Mouse (Mus musculus) T-cell, adult 2 months (primary cell): ENCODE measurements around the gene Ube2d2b.
A peak's percentile ranks its signal among the peaks of the same experiment; 100 is the strongest.

Source experiments
- DNase-seq: peaks from one replicate; pipeline ENCODE4 v3.0.0; 2022; ENCODE audit warnings: low spot score

Ube2d2b gene

GRCm38 (mm10) chr5:107829998-107830560 is at the start of gene Ube2d2b:
Gene Ube2d2b, plus strand, starts transcription at chr5:107830099.
- no peak for DNase-seq

GRCm38 (mm10) chr5:107782360-107782759 is 47.5 kb upstream of the Ube2d2b start:
- no peak for DNase-seq

GRCm38 (mm10) chr5:107787682-107788443 is 42.0 kb upstream of the Ube2d2b start:
- no peak for DNase-seq

GRCm38 (mm10) chr5:107789492-107789891 is 40.4 kb upstream of the Ube2d2b start:
- DNase-seq: no peak

- DNase-seq: no peak
Observed at GRCm38 (mm10) chr5:107791966-107792365, 37.9 kb upstream of the Ube2d2b start.

GRCm38 (mm10) chr5:107792516-107792915 is 37.4 kb upstream of the Ube2d2b start:
- no peak for DNase-seq

GRCm38 (mm10) chr5:107793258-107793657 is 36.6 kb upstream of the Ube2d2b start:
- DNase-seq: no peak

GRCm38 (mm10) chr5:107793927-107794326 is 36.0 kb upstream of the Ube2d2b start:
- DNase-seq: no peak

GRCm38 (mm10) chr5:107798290-107798689 is 31.6 kb upstream of the Ube2d2b start:
- DNase-seq: no peak

- no peak for DNase-seq
Observed at GRCm38 (mm10) chr5:107801234-107801633, 28.7 kb upstream of the Ube2d2b start.

GRCm38 (mm10) chr5:107802621-107803020 is 27.3 kb upstream of the Ube2d2b start:
- DNase-seq: no peak

GRCm38 (mm10) chr5:107807496-107807895 is 22.4 kb upstream of the Ube2d2b start:
- DNase-seq: no peak

GRCm38 (mm10) chr5:107814651-107815050 is 15.2 kb upstream of the Ube2d2b start:
- DNase-seq: no peak

GRCm38 (mm10) chr5:107822521-107822920 is 7.4 kb upstream of the Ube2d2b start:
- no peak for DNase-seq

GRCm38 (mm10) chr5:107831351-107831750 is 1.5 kb downstream of the Ube2d2b start:
- DNase-seq: no peak

GRCm38 (mm10) chr5:107834287-107834686 is 4.4 kb downstream of the Ube2d2b start:
- DNase-seq: no peak

GRCm38 (mm10) chr5:107838891-107839644 is 9.2 kb downstream of the Ube2d2b start:
- DNase-seq: no peak

- peak; percentile 59 for DNase-seq
Observed at GRCm38 (mm10) chr5:107840549-107841238, 10.8 kb downstream of the Ube2d2b start.

GRCm38 (mm10) chr5:107847349-107847748 is 17.4 kb downstream of the Ube2d2b start:
- DNase-seq: no peak

GRCm38 (mm10) chr5:107847817-107848216 is 17.9 kb downstream of the Ube2d2b start:
- no peak for DNase-seq

GRCm38 (mm10) chr5:107848964-107849363 is 19.1 kb downstream of the Ube2d2b start:
- DNase-seq: no peak

- DNase-seq: no peak
Observed at GRCm38 (mm10) chr5:107853807-107854206, 23.9 kb downstream of the Ube2d2b start.
